Mouse (Mus musculus): ENCODE measurements around the gene Atxn7l2.

Gene Atxn7l2

DNA sequence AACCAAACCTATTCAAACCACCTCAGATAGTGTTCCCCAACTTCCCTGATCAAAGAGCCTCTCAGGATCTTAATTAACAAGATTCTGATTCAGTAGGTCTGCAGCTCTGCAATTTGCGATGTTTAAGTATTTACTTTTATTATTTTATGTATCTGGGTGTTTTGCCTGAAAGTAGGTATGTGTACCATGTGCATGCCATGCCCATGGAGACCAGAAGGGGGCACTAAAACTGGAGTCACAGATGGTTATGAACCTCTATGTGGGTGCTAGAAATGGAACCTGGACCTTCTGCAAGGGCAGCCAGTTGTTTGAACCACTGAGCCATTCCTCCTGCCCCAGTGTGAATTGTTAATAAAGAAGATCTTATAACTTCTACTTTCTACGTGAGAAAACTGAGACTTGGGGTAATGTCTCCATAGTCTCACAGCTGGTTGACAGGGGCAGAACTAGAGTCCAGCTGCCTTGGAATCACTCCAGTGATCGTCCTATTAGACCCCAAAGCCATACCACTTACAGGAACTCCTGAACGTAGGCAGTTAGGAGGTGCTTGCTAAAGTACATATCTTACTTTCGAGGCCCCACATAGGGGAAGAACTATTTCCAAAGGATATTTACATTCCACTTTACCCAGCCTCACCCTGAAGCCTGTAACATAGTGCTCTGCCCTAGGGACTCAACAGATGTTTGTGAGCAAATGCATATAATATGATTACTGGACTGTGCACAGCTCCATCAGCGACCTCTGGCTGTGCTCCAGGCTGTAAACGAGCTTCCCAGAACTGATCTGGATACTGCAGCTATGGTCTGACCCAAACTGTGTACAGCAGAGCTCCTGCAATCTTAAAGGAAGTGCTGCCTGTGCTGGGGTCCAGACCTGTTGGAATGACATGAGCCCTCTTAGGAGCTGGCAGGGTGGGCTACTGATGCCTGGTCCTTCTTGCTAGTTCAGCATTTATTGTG lies 31.7 kb downstream of the Atxn7l2 start:
- no peak for TF ChIP-seq NANOG (IDR thresholded peaks at IDR 0.05; ENCODE audit: borderline replicate concordance, low read length)
- TF ChIP-seq CTCF (conservative IDR thresholded peaks at IDR 0.05; ENCODE audit: low read length): peak; percentile 59
- no peak for TF ChIP-seq POU5F1 (IDR thresholded peaks at IDR 0.05; ENCODE audit: borderline replicate concordance, low read length)
- Histone ChIP-seq H3K4me1 (replicated peaks; ENCODE audit: low read depth, low read length) (peaks cover 19% of the 10 kb centered on the region), H3K4me3 (replicated peaks; ENCODE audit: low read length) (no peak overlapping the region), H3K36me3 (ENCODE audit: insufficient read depth, low read length) (no peaks in the 10 kb centered on the region), H3K9me3 (ENCODE audit: low read length) (no peaks in the 10 kb centered on the region), H3K27me3 (ENCODE audit: insufficient read depth, low read length) (peaks cover 15% of the 10 kb centered on the region)

DNA sequence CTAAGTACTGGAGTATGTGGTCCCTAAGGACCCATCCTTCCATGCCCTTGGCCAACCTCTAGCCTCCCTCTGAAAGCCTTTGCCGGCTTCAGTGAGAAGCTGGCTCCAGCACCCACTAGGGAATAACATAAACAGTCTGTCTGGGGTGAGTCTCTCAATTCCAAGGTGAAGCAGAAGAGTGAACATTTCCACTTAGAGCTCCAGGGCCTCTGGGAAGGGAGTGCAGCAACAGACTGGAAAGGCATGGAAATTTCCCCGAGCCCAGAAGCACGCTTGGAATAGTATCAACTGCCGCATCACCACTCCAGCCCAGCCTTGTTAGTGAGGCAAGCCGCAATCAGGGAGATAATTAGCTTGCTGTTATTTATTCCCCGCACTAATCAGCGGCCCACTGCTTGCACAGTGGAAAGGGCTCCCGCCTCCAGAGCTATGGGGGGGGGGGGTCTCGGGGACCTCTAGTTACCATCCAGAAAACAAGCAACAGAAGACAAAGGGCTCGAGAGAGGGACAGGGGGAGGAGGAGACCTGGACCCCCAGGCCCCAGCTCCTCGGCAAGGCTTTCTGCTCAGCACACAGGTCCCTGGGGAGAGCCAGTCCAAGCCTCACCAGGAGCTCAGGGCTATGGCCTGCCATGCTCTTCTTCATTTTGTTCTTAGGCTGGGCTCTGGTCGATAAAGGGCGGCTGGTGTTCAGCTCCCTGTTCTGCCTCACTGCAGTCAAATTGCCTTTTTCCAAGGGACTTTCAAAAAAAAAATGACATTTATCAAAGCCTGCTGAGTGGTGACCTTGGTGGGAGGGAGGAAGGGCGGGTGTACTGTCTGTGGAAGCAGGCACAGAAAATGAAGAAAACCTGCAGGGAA lies 35.8 kb downstream of the Atxn7l2 start:
- Histone ChIP-seq H3K4me3 (replicated peaks; ENCODE audit: low read length) (peak overlapping the region; percentile 3; the same call in 1 of the 2 replicates), H3K36me3 (ENCODE audit: insufficient read depth, low read length) (no peaks in the 10 kb centered on the region), H3K9me3 (ENCODE audit: low read length) (no peaks in the 10 kb centered on the region), H3K4me1 (replicated peaks; ENCODE audit: low read depth, low read length) (peaks cover 15% of the 10 kb centered on the region), H3K27me3 (ENCODE audit: insufficient read depth, low read length) (peaks cover 13% of the 10 kb centered on the region; the same call in 1 of the 2 replicates)
- TF ChIP-seq NANOG (IDR thresholded peaks at IDR 0.05; ENCODE audit: borderline replicate concordance, low read length) (no peak), CTCF (conservative IDR thresholded peaks at IDR 0.05; ENCODE audit: low read length) (no peak), POU5F1 (IDR thresholded peaks at IDR 0.05; ENCODE audit: borderline replicate concordance, low read length) (no peak)

DNA sequence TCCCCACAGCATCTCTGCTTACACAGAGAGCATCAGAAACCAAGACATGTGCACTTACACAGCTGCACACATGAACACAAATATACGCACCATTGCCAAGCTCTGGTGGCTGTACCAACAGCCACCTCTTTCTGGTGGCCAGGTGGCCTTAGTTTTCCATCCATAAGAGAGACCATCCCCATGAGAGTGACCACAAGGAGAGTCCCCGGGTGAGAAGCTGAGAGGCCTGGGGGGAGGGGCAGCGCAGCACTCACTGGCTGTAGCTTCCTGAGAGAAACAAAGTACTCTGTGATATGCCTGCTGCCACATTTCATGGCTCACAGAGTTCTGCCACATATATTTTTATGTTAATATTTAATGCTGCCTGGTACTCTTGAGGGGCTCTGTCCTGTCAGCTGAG lies 41.5 kb downstream of the Atxn7l2 start:
- peaks cover 13% of the 10 kb centered on the region for H3K4me1 ChIP-seq (replicated peaks; ENCODE audit: low read depth, low read length)
- H3K9me3 ChIP-seq (ENCODE audit: low read length): no peaks in the 10 kb centered on the region
- H3K4me3 ChIP-seq (replicated peaks; ENCODE audit: low read length): no peak overlapping the region
- TF ChIP-seq NANOG (IDR thresholded peaks at IDR 0.05; ENCODE audit: borderline replicate concordance, low read length): no peak
- no peak for TF ChIP-seq POU5F1 (IDR thresholded peaks at IDR 0.05; ENCODE audit: borderline replicate concordance, low read length)
- no peak for TF ChIP-seq CTCF (conservative IDR thresholded peaks at IDR 0.05; ENCODE audit: low read length)
- peaks cover 30% of the 10 kb centered on the region for H3K27me3 ChIP-seq (ENCODE audit: insufficient read depth, low read length)
- no peaks in the 10 kb centered on the region for H3K36me3 ChIP-seq (ENCODE audit: insufficient read depth, low read length)

DNA sequence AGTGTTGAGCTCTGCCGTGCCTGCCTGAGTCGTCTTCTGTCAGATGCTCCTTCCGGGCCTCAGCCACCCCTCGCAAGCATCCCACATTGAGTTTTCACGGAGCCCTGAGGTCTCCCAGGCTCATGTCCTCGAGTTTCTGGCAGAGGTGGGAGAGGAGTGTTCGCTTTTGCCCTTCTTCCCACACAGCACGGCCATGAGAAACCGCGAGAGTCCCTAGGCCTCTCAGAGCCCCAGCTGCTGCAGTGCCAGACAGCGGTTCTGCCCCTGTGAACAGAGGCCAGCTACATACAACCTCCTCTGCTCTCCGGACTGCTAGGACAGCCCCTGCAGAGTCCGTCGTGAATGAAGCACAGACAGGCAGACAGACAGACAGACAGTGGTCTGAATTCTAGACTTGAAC lies 43.2 kb downstream of the Atxn7l2 start:
- H3K9me3 ChIP-seq (ENCODE audit: low read length): no peaks in the 10 kb centered on the region
- no peak for TF ChIP-seq POU5F1 (IDR thresholded peaks at IDR 0.05; ENCODE audit: borderline replicate concordance, low read length)
- no peak for TF ChIP-seq NANOG (IDR thresholded peaks at IDR 0.05; ENCODE audit: borderline replicate concordance, low read length)
- H3K36me3 ChIP-seq (ENCODE audit: insufficient read depth, low read length): no peaks in the 10 kb centered on the region
- H3K4me1 ChIP-seq (replicated peaks; ENCODE audit: low read depth, low read length): peaks cover 13% of the 10 kb centered on the region
- H3K4me3 ChIP-seq (replicated peaks; ENCODE audit: low read length): no peak overlapping the region
- H3K27me3 ChIP-seq (ENCODE audit: insufficient read depth, low read length): peaks cover 30% of the 10 kb centered on the region

- H3K36me3 ChIP-seq (ENCODE audit: insufficient read depth, low read length): no peaks in the 10 kb centered on the region
- no peaks in the 10 kb centered on the region for H3K9me3 ChIP-seq (ENCODE audit: low read length)
- no peak overlapping the region for H3K4me3 ChIP-seq (replicated peaks; ENCODE audit: low read length)
- H3K4me1 ChIP-seq (replicated peaks; ENCODE audit: low read depth, low read length): peaks cover 13% of the 10 kb centered on the region
- TF ChIP-seq NANOG (IDR thresholded peaks at IDR 0.05; ENCODE audit: borderline replicate concordance, low read length): no peak
- no peak for TF ChIP-seq CTCF (conservative IDR thresholded peaks at IDR 0.05; ENCODE audit: low read length)
- no peak for TF ChIP-seq POU5F1 (IDR thresholded peaks at IDR 0.05; ENCODE audit: borderline replicate concordance, low read length)
- peaks cover 30% of the 10 kb centered on the region for H3K27me3 ChIP-seq (ENCODE audit: insufficient read depth, low read length)
These were observed 44.1 kb downstream of the Atxn7l2 start for GRCm38 (mm10) chr3:108166486-108167211.

- H3K4me3 ChIP-seq (replicated peaks; ENCODE audit: low read length): peak overlapping the region; percentile 37; the same call in 1 of the 2 replicates
- TF ChIP-seq NANOG (IDR thresholded peaks at IDR 0.05; ENCODE audit: borderline replicate concordance, low read length) (no peak), CTCF (conservative IDR thresholded peaks at IDR 0.05; ENCODE audit: low read length) (no peak), POU5F1 (IDR thresholded peaks at IDR 0.05; ENCODE audit: borderline replicate concordance, low read length) (no peak)
- H3K36me3 ChIP-seq (ENCODE audit: insufficient read depth, low read length): no peaks in the 10 kb centered on the region
- H3K9me3 ChIP-seq (ENCODE audit: low read length): no peaks in the 10 kb centered on the region
- peaks cover 30% of the 10 kb centered on the region for H3K27me3 ChIP-seq (ENCODE audit: insufficient read depth, low read length)
- H3K4me1 ChIP-seq (replicated peaks; ENCODE audit: low read depth, low read length): peaks cover 13% of the 10 kb centered on the region
These were observed 45.0 kb downstream of the Atxn7l2 start for GRCm38 (mm10) chr3:108165532-108166315.

DNA sequence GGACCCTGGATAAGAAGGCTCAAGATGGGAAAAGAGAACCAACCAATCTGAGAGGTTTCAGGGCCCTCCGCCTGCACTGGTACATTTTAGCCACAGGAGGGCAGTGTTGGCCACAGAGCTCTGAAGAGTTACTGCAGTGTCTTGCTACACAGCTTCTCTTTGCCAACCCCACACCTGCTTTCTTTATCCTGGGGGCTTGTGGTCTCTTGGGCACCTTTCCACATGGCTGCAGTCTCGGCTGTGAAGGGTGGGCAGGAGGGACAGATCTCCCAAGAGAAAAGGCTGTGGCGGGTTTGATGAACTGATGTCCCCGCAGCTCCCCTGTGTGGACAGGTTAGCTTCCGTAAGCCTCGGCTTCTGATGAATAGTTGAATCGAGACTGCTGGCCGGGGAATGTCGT lies 45.9 kb downstream of the Atxn7l2 start:
- H3K27me3 ChIP-seq (ENCODE audit: insufficient read depth, low read length): peaks cover 30% of the 10 kb centered on the region
- H3K4me1 ChIP-seq (replicated peaks; ENCODE audit: low read depth, low read length): peaks cover 13% of the 10 kb centered on the region
- H3K4me3 ChIP-seq (replicated peaks; ENCODE audit: low read length): peak overlapping the region; percentile 37
- TF ChIP-seq CTCF (conservative IDR thresholded peaks at IDR 0.05; ENCODE audit: low read length): peak; percentile 99
- TF ChIP-seq NANOG (IDR thresholded peaks at IDR 0.05; ENCODE audit: borderline replicate concordance, low read length): no peak
- TF ChIP-seq POU5F1 (IDR thresholded peaks at IDR 0.05; ENCODE audit: borderline replicate concordance, low read length): no peak
- H3K9me3 ChIP-seq (ENCODE audit: low read length): no peaks in the 10 kb centered on the region
- H3K36me3 ChIP-seq (ENCODE audit: insufficient read depth, low read length): no peaks in the 10 kb centered on the region

Data from E14TG2a.4 (cell line).